Mouse (Mus musculus): ENCODE data around the gene Stx16.

GRCm38 (mm10) chr2:174126522-174127375, 50.6 kb downstream of the Stx16 start:
- TF ChIP-seq CTCF (IDR thresholded peaks at IDR 0.05; ENCODE audit: borderline replicate concordance, extremely low read depth, insufficient read depth, insufficient read length) (no peak), POLR2A (IDR thresholded peaks at IDR 0.05; ENCODE audit: borderline replicate concordance, extremely low read depth, insufficient read depth, insufficient read length, poor library complexity, severe bottlenecking) (no peak)

Measured in brain, embryonic 14.5 days (tissue).